Comparison of ENCODE assay signal across 22 mouse cellular contexts in the genomic region with DNA sequence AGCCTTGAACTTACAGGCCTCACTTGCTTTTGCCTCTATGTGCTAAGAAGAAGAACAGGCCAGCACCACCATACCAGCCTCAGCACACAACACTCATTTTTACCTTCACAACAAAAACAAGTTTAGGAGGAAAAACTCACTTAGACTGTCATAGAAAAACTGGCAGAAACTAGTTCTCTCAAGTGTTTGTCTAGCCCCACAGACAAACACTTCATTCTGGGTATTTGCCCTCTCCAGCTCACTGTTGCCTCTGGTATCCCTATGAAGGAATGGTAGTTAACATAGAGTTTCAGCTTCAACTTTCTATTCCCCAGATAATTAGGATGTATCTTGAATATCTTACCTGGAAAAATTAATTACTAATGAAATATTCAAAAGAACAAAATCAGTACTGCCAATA.
DNase-seq lines count a peak whose midpoint lies in the region; ATAC-seq lines count a peak whose summit lies in the region.
"Had no signal": no experiment of that assay in that cellular context is flagged by ENCODE, and none has a peak within 500 bp of the region (broad histone marks: within the 10 kb centered on the region; RNA-seq: fewer than 3 reads in every experiment).

No protein-coding gene starts in this region.

- no peak overlapping the region for H3K4me3 ChIP-seq in lung, embryonic 16.5 days (ENCODE audit: low read length)
- no peak overlapping the region for H3K4me3 ChIP-seq in midbrain, embryonic 11.5 days (ENCODE audit: low read depth, low read length)
- no peak overlapping the region for H3K4me3 ChIP-seq in midbrain, embryonic 15.5 days
- H3K4me3 ChIP-seq: embryonic facial prominence, embryonic 13.5 days; embryonic facial prominence, embryonic 15.5 days; erythroblast, embryonic 14.5 days; forebrain, embryonic 10.5 days; forebrain, embryonic 12.5 days had no signal

- no peak overlapping the region for H3K4me2 ChIP-seq in lung, embryonic 16.5 days (ENCODE audit: low read depth, low read length)
- no peak overlapping the region for H3K4me2 ChIP-seq in midbrain, embryonic 11.5 days
- no peak overlapping the region for H3K4me2 ChIP-seq in midbrain, embryonic 15.5 days
- H3K4me2 ChIP-seq: embryonic facial prominence, embryonic 13.5 days; embryonic facial prominence, embryonic 15.5 days; forebrain, embryonic 12.5 days had no signal

- no peak overlapping the region for H3K27ac ChIP-seq in lung, embryonic 16.5 days (ENCODE audit: low read length)
- H3K27ac ChIP-seq in midbrain, embryonic 11.5 days (ENCODE audit: low read depth, low read length), result no peak overlapping the region
- no peak overlapping the region for H3K27ac ChIP-seq in midbrain, embryonic 15.5 days
- H3K27ac ChIP-seq: embryonic facial prominence, embryonic 13.5 days; embryonic facial prominence, embryonic 15.5 days; forebrain, embryonic 10.5 days; forebrain, embryonic 12.5 days had no signal

- ATAC-seq in lung, embryonic 16.5 days (ENCODE audit: low read depth), result 0 out of 2 replicates have a peak, but pooled peaks have one; percentile 36
- ATAC-seq in midbrain, embryonic 11.5 days (ENCODE audit: low FRiP score), result no peak
- no peak for ATAC-seq in midbrain, embryonic 15.5 days (replicated peaks)
- ATAC-seq: forebrain, embryonic 14.5 days; forebrain, embryonic 16.5 days had no signal

- H3K27me3 ChIP-seq in lung, embryonic 16.5 days (ENCODE audit: control insufficient read depth, insufficient read depth, low read depth, low read length), result no peaks in the 10 kb centered on the region; the same call in 1 of the 2 replicates
- peaks cover 6% of the 10 kb centered on the region for H3K27me3 ChIP-seq in midbrain, embryonic 11.5 days (ENCODE audit: control insufficient read depth, insufficient read depth, low read length)
- peaks cover 3% of the 10 kb centered on the region; the same call in 1 of the 2 replicates for H3K27me3 ChIP-seq in midbrain, embryonic 15.5 days (replicated peaks)

- peaks cover 2% of the 10 kb centered on the region; the same call in 1 of the 2 replicates for H3K4me1 ChIP-seq in lung, embryonic 16.5 days (replicated peaks; ENCODE audit: control insufficient read depth, insufficient read depth, low read length)
- H3K4me1 ChIP-seq in midbrain, embryonic 11.5 days (ENCODE audit: control insufficient read depth, insufficient read depth, low read length), result peaks cover 3% of the 10 kb centered on the region; the same call in 1 of the 2 replicates
- H3K4me1 ChIP-seq in midbrain, embryonic 15.5 days, result peaks cover 6% of the 10 kb centered on the region; the same call in 1 of the 2 replicates

- H3K9ac ChIP-seq in lung, embryonic 16.5 days (ENCODE audit: low read length), result no peak overlapping the region
- no peak overlapping the region for H3K9ac ChIP-seq in midbrain, embryonic 11.5 days (ENCODE audit: low read length)
- H3K9ac ChIP-seq in midbrain, embryonic 15.5 days, result no peak overlapping the region
- H3K9ac ChIP-seq: embryonic facial prominence, embryonic 13.5 days; embryonic facial prominence, embryonic 15.5 days; forebrain, embryonic 12.5 days had no signal

- DNase-seq in lung, postnatal 10 days, result no peak
- DNase-seq in midbrain, embryonic 11.5 days (ENCODE audit: low spot score, missing footprints), result peak; percentile 78
- DNase-seq in lung, postnatal 25 days (ENCODE audit: low spot score), result peak; percentile 21
- no peak for DNase-seq in embryo, embryonic 9.5 days (ENCODE audit: extremely low spot score)
- DNase-seq in cerebellum, postnatal 36 days, result no peak
- DNase-seq: adrenal gland, adult 2 months; adrenal gland, postnatal 10 days; adrenal gland, postnatal 25 days; cerebellum, adult 11 months; cerebellum, adult 18-20 months; cerebellum, adult 8-10 months; cerebellum, adult 9-11 months; cerebellum, postnatal 14 days had no signal

- H3K9me3 ChIP-seq in lung, embryonic 16.5 days (ENCODE audit: control insufficient read depth, low read length), result no peaks in the 10 kb centered on the region
- no peaks in the 10 kb centered on the region for H3K9me3 ChIP-seq in midbrain, embryonic 11.5 days (ENCODE audit: control insufficient read depth, low read length)
- no peaks in the 10 kb centered on the region for H3K9me3 ChIP-seq in midbrain, embryonic 15.5 days
- H3K9me3 ChIP-seq: embryonic facial prominence, embryonic 13.5 days; embryonic facial prominence, embryonic 15.5 days; forebrain, embryonic 10.5 days; forebrain, embryonic 12.5 days had no signal

- no peaks in the 10 kb centered on the region for H3K36me3 ChIP-seq in lung, embryonic 16.5 days (ENCODE audit: control insufficient read depth, insufficient read depth, low read length)
- H3K36me3 ChIP-seq in midbrain, embryonic 11.5 days (ENCODE audit: control insufficient read depth, insufficient read depth, low read length), result no peaks in the 10 kb centered on the region
- H3K36me3 ChIP-seq in midbrain, embryonic 15.5 days (replicated peaks), result no peaks in the 10 kb centered on the region
- H3K36me3 ChIP-seq: embryonic facial prominence, embryonic 13.5 days; embryonic facial prominence, embryonic 15.5 days; forebrain, embryonic 10.5 days; forebrain, embryonic 12.5 days had no signal

Comparison
In these comparisons a context has a peak if more than half of its experiments do, and no peak if none do; other contexts are left out.
1. DNase-seq: peak in midbrain, embryonic 11.5 days (single experiment) and lung, postnatal 25 days (single experiment); none in lung, postnatal 10 days (single experiment), embryo, embryonic 9.5 days (single experiment) and cerebellum, postnatal 36 days (0 of 2).